Mouse (Mus musculus) heart, postnatal 10 days (tissue): ENCODE measurements around the gene Ogfr. TPM values are rescaled to one million over a fixed set of nuclear protein-coding genes. Genes with fewer than 3 reads are reported as not detected.

Experiments
- DNase-seq, 2 experiments: peaks; one replicate each; pipeline ENCODE4 v3.0.0; 2021
- intact Hi-C: fragments of 180-260 bp; cut with DNase I; formaldehyde crosslinking; loops from one replicate; pipeline ENCODE4 v1.15.1; 2025
- total RNA-seq, 2 experiments: library from RNA; stranded (reverse); gene quantifications; 2 replicates each; pipeline ENCODE4 v1.2.3; 2021

Ogfr gene
- total RNA-seq, 2 experiments from 2014 or later = 42.6 to 48.8 TPM

DNA sequence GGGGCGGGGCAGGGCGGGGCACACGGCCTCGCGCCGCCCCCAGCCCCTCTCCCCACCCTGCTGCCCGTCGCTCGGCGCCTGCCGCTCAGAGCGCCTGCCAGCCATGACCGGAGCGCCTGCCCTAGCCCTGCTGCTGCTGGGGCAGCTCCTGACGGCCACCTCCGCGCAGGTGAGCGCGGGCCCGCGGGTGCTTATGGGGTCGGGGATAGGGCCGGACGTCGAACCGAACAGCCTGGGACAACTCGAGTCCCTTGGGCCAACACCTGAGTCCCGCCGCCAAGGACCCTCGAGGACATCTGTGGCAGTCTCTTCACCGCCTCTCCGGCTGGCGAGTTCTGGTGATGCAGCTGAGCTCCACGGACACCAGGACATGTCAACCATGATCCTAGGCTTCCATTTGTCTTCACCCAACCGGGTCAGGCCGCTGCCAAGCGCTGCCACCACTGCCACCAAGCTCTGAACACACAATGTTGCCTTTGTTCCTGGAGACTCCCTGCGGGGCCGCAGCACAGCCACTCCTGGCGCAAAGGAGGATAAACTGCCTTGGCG lies 9.2 kb downstream of the Ogfr start:
- no peak for DNase-seq
- intact Hi-C loops = no loop called here

DNA sequence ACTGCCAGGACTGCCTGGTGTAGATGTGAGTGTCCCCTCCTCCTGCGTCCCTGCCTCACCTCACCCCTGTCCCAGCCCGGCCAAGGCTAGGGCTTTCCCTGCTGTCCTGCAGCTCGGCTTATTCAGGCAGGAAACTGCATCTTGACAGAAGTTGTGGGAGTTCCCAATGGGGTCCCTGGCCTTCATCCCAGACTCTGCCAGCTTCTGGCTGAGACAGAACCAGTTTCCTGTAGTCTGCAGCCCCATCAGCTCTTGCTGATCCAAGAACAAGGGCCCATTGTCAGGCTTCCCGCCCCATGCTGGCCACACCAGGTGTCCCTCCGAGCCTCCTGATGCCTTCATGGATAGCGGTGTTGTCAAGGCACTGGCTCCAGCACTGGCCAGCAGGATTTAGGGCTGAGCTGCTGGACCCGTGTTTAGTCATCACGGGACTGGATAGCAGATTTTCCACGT lies 11.6 kb downstream of the Ogfr start:
- DNase-seq = no peak
- intact Hi-C loops = no loop called here

DNA sequence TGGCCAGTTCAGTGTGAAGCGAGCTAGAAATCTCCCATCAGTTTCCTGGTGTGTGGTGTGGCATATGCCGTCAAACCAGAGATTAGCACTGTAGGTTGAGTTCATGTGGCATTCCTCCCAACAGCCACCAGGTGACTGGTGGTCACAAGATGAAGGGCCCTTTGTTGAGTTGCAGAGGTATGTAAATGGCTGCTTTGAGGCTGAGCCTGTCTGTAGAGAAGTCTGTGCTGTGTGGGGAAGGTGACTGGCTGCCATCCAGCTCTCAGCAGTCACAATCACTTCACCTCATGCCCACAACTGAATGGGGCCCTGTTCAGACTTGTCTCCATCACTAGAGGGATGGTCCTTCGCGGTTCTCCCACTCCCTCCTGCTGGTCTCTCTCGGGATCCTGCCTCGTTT lies 15.7 kb downstream of the Ogfr start:
- intact Hi-C loops = no loop called here
- DNase-seq = no peak

DNA sequence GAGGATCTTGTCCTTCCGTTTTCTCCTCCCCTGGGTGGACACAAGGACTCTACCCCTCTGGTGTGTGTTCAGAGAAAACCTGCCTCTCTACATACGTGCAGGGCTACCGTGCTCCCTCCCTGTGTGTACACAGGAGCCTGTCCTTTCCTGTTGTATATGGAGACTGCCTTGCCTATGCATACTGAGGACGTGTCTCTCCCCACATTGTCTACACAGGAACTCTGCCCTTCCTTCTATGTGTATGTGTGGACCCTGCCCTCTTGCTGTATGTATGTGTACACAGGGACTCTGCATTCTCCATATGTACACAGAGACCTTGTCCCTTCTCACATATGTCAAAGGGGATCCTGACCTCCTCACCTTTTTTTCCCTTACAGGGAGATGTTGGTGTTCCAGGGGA lies 21.2 kb downstream of the Ogfr start:
- no peak for DNase-seq
- intact Hi-C loops = no loop called here

DNA sequence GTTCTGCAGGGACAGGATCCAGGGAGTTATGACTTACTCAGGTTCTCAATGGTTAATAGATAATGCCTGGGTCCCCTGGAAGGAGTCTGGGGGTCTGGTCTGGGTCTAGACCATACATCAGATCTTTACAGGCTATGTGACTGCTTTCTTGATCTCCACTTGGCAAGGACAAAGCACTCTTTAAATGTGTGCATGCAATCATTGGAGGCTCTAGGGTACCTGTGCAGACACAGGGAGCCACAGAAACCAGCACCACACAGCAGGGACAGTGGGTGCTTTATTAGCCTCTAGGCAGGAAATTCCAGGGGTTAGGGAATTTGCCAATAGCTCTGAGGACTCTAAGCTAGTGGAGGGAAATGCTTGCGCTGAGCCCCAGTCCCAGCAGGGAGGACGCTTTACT lies 22.8 kb downstream of the Ogfr start:
- intact Hi-C loops = no loop called here

DNA sequence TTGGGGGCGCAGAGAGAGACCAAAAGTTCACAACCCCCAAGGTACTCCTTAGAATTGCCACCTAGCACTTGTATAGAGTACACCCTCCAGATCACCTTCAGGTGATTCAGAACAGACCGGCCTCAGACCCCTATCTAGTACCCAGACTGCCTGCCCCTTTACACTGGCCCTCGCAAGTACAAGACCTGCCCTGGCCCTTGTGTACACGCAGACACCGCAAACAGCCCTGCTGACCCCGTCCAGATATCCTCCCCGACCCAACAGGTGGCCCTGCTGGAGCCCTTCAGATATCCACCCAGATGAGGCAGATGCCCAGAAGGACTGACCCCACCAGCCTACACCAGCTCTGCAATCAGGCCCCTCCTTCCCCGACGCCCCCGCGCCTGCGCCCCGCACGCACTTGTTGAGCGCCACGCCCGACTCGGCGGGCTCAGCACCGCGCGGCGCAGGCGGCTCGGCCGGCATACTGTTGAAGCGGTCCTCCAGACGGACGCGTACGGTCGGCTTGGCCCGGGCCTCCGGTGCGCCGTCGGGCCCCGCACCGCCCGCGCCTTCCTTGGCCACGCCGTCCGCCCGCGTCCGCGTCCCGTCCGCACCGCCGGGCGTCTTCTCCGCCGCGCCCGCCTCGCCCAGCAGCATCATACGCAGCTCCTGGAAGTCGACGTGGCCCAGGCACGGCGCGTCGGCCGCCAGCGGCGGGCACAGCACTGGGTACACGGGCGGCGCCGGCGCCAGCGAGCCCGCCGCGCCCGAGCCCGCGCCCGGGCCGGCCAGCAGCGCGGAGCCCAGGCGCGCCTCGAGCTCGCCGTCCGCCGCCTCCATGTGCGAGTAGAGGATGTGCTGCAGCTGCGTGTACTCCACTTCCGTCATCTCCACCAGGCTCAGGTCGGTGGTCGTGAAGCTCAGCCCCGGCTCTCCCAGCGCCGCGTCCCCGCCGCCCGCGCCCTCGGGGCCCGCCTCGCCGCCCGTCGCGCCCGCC lies 52.8 kb downstream of the Ogfr start:
- intact Hi-C loops = no loop called here
- no peak for DNase-seq

More for the DNA sequence above, 22.8 kb downstream of the Ogfr start:
- DNase-seq = no peak

DNA sequence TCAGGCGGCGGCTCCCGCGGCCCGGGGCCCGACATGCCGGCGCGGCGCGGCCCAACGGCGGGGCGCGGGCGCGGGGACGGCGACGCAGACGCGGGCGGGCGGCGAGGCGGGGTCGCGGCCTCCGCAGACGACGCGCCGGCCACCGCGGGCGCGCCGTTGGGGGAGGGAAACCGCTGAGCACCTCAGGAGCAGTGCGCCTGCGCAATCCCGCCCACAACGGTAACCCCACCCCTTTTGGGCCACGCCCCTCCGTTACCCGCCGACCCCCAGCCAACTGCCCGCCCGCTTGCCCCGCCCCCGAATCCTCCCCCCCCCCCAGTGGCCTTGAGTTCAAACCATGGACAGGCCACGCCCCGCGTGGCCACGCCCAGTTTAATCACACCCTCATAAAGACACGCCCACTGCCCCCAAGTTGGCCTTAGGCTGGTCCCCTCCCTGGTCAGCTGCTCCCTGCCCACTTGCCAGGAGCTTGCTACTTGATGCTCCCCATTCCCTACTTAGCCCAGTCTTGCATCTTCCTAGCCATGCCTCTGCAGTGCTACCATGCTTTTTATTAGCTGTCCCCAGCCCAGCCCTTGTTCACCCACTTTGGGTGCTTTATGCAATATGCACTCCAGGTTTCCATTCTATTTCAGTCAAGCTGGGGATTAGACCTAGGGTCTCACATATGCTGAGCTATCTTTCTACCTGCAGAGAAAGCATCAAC lies 53.7 kb downstream of the Ogfr start, which contains the start of gene Tcfl5:
TSS of gene Tcfl5 (minus strand) at position 154 of the 706 bp plus-strand sequence.
- intact Hi-C loops = no loop called here
- no peak for DNase-seq

DNA sequence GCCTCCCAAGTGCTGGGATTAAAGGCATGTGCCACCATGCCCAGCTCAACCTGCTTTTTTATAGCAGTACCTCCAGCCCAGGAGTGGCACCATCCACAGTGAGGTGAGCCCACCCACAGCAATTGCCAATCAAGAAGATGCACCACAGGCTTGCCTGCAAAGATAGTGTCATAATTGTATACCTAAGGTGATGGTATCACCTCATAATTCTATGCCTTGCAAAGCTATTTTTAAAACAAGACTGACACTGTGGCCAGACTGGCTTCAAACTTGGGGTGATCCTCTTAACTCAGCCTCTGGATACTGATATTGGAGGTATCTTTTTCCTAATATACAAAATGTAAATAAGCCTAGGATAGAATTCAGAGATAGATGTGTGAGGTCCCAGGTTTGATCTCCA lies 54.6 kb downstream of the Ogfr start:
- no peak for DNase-seq
- intact Hi-C loops = no loop called here

Other genes starting within 250 kb of the Ogfr start
- gene Slco4a1, start 133.0 kb upstream of the Ogfr start, total RNA-seq = 1 to 10 TPM in 1 of 2 experiments, under 1 TPM in 1; 0.15 to 1.2 TPM
- under 1 TPM; 0.12 TPM for gene Ntsr1, start 89.3 kb upstream of the Ogfr start, total RNA-seq
- gene Mrgbp, start 7.9 kb upstream of the Ogfr start, total RNA-seq = 10 to 100 TPM; 17.8 to 21.3 TPM
- gene Col9a3, start 8.5 kb downstream of the Ogfr start, total RNA-seq = 1 to 10 TPM in 1 of 2 experiments, under 1 TPM in 1; 0.53 to 1.2 TPM
- gene Tcfl5, start 53.5 kb downstream of the Ogfr start, total RNA-seq = under 1 TPM in 1 of 2 experiments, not detected in 1; 0.22 TPM
- gene Dido1, start 120.8 kb downstream of the Ogfr start, total RNA-seq = 10 to 100 TPM; 40.6 to 42.8 TPM
- 10 to 100 TPM; 77.9 to 79.1 TPM for gene Gid8, start 120.9 kb downstream of the Ogfr start, total RNA-seq
- gene Slc17a9, start 136.0 kb downstream of the Ogfr start, total RNA-seq = under 1 TPM; 0.69 to 0.89 TPM
- not detected for gene Bhlhe23, start 187.7 kb downstream of the Ogfr start, total RNA-seq